Mouse (Mus musculus) heart, adult 2 months (tissue): ENCODE measurements around the gene Efcab9.
A peak's percentile ranks its signal among the peaks of the same experiment; 100 is the strongest.

Experiments used
- CTCF ChIP-seq: fragments of 200-600 bp; IDR thresholded peaks from 2 replicates; pipeline ENCODE4 v1.8.1; 2022; ENCODE audit warnings: antibody characterized with exemption, mild to moderate bottlenecking, moderate library complexity
- EP300 ChIP-seq: fragments of 200-500 bp; IDR thresholded peaks from 2 replicates; pipeline ENCODE4 v1.6.1; 2011; ENCODE audit warnings: low read depth, low read length, control low read depth; ENCODE audit not compliant: insufficient read depth

GRCm38 (mm10) chr11:32518770-32519169 lies 13.1 kb downstream of the Efcab9 start:
- TF ChIP-seq EP300: no peak
- peak; percentile 34 for TF ChIP-seq CTCF
